Mouse (Mus musculus): ENCODE results near the gene Khdc4.
"Not testable (repeated sequence)": the region's sequence is repeated elsewhere in the genome, so short reads cannot be mapped to it uniquely, and the experiment has no call there.

Gene Khdc4

GRCm38 (mm10) chr3:88655619-88656018 lies 30.0 kb upstream of the Khdc4 start:
- no peak for DNase-seq (ENCODE audit: low read depth, low spot score)

- no peak for DNase-seq (ENCODE audit: low read depth, low spot score)
These were observed 27.0 kb upstream of the Khdc4 start for GRCm38 (mm10) chr3:88658441-88659127.

- no peak for DNase-seq (ENCODE audit: low read depth, low spot score)
These were observed 25.8 kb upstream of the Khdc4 start for GRCm38 (mm10) chr3:88659798-88660197.

- no peak for DNase-seq (ENCODE audit: low read depth, low spot score)
These were observed 21.5 kb upstream of the Khdc4 start for GRCm38 (mm10) chr3:88664095-88664494.

GRCm38 (mm10) chr3:88677399-88677798 lies 8.2 kb upstream of the Khdc4 start:
- DNase-seq (ENCODE audit: low read depth, low spot score), result peak; percentile 80

GRCm38 (mm10) chr3:88683814-88684213 lies 1.8 kb upstream of the Khdc4 start:
- DNase-seq (ENCODE audit: low read depth, low spot score), result no peak

GRCm38 (mm10) chr3:88684236-88684979 lies 1.2 kb upstream of the Khdc4 start:
- DNase-seq (ENCODE audit: low read depth, low spot score), result no peak

GRCm38 (mm10) chr3:88685958-88686451 lies 402 bp downstream of the Khdc4 start:
- peak; percentile 41 for DNase-seq (ENCODE audit: low read depth, low spot score)

GRCm38 (mm10) chr3:88686734-88687611 lies 1.4 kb downstream of the Khdc4 start:
- no peak for DNase-seq (ENCODE audit: low read depth, low spot score)

- DNase-seq (ENCODE audit: low read depth, low spot score), result no peak
These were observed 3.5 kb downstream of the Khdc4 start for GRCm38 (mm10) chr3:88689079-88689478.

GRCm38 (mm10) chr3:88695545-88695944 lies 9.9 kb downstream of the Khdc4 start:
- DNase-seq (ENCODE audit: low read depth, low spot score), result no peak

- no peak for DNase-seq (ENCODE audit: low read depth, low spot score)
These were observed 12.4 kb downstream of the Khdc4 start for GRCm38 (mm10) chr3:88698051-88698450.

GRCm38 (mm10) chr3:88698834-88699233 lies 13.2 kb downstream of the Khdc4 start:
- no peak for DNase-seq (ENCODE audit: low read depth, low spot score)

GRCm38 (mm10) chr3:88700247-88700646 lies 14.6 kb downstream of the Khdc4 start:
- no peak for DNase-seq (ENCODE audit: low read depth, low spot score)

- DNase-seq (ENCODE audit: low read depth, low spot score), result no peak
These were observed 15.6 kb downstream of the Khdc4 start for GRCm38 (mm10) chr3:88701222-88701621.

- DNase-seq (ENCODE audit: low read depth, low spot score), result no peak
These were observed 28.1 kb downstream of the Khdc4 start for GRCm38 (mm10) chr3:88713709-88714108.

- no peak for DNase-seq (ENCODE audit: low read depth, low spot score)
These were observed 29.1 kb downstream of the Khdc4 start for GRCm38 (mm10) chr3:88714725-88715124.

GRCm38 (mm10) chr3:88715716-88716115 lies 30.1 kb downstream of the Khdc4 start:
- DNase-seq (ENCODE audit: low read depth, low spot score), result not testable (repeated sequence)

GRCm38 (mm10) chr3:88716399-88717197 lies 31.0 kb downstream of the Khdc4 start, which contains the start of gene Rit1:
Gene Rit1 (plus strand): TSS chr3:88716838.
- peak; percentile 64 for DNase-seq (ENCODE audit: low read depth, low spot score)

- no peak for DNase-seq (ENCODE audit: low read depth, low spot score)
These were observed 31.7 kb downstream of the Khdc4 start for GRCm38 (mm10) chr3:88717198-88717798.

GRCm38 (mm10) chr3:88717831-88718230 lies 32.2 kb downstream of the Khdc4 start:
- DNase-seq (ENCODE audit: low read depth, low spot score), result no peak

Measured in embryo, embryonic 11.5 days (tissue).